Mouse (Mus musculus) lung, postnatal 10 days (tissue): ENCODE measurements around the gene Dab1.

ENCODE experiments used
- DNase-seq: peaks from one replicate; pipeline ENCODE4 v3.0.0; 2021

Dab1 gene

DNA sequence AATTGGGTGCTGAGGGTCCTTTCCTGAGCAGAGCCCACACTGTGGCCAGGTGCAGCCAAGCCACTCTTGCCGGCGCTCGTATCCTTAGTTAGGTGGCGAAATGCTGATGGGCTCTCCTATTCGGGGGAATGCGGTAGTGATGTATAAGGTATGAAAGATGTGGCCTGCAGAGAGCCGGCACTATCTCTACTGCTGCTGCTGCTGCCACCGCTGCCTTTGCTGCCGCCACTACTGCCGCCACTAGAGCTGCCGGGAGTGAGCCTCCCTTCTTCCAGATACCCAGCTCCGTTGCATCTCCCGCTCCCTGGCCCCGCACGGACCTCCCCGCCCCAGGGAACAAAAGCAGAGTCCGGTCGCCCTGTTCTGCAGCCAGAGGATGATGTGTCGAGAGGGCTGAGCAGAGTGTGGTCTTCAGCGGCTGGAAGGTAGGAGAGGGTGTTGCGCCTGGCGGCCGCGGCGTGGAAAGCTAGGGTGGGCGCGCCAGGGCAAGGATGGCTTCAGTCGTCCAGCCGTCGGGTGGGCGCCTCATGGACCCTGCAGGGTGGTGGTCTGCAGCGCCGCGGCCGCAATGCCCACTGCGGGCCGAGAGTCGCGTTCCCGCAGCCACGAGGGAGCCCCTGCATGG lies at the start of gene Dab1:
Gene Dab1 (plus strand): TSS at position 39 of the 625 bp plus-strand sequence.
- DNase-seq, result no peak

DNA sequence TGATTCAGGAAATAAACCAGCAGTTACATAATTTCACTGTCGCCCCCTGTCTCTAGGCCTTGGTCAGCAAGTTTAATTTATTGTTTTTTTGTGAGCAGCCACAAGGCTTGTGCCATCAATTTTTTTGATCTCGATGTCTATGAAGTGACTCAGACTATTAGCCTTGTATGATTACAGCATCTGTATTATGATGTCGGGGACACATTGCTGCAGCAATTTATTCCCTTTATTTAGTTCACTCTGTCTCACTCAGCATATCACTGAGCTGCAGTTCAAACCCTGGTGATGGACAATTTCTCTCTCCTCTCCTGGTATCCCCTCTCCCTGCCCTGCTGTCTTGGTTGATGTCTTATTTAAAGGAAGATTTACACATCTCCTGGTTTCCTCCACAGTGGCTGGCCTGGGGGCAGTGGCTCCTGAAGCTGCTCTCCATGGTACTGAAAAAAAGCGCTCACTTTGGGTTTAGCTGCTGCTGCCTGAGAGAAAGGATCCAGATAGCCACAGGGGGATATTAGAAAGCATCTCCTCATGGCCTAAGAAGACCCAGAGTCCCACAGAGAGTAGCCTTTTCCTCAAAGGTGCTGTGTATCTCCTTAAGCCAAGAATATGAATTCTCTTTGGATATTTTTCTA lies 47.3 kb upstream of the Dab1 start:
- peak; percentile 52 for DNase-seq

DNA sequence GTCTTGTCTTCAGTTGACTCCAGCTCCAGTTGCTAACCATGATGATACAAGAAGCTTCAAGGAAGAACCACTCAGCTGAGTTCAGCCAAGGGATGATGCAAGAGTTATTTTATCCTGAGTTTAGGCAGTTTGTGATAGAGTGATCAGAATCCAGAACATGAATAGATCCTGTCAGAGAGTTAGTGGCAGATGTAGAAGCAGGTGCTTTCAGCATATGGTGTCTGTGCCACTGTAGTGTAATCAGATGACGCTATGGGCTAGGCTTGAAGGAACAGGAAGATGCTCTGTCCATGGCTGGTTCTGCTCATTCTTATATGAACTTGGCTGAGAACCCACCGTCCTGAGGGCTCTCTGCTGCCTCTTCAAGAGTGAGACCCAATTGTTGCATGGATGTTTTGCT lies 43.6 kb upstream of the Dab1 start:
- DNase-seq, result no peak

DNA sequence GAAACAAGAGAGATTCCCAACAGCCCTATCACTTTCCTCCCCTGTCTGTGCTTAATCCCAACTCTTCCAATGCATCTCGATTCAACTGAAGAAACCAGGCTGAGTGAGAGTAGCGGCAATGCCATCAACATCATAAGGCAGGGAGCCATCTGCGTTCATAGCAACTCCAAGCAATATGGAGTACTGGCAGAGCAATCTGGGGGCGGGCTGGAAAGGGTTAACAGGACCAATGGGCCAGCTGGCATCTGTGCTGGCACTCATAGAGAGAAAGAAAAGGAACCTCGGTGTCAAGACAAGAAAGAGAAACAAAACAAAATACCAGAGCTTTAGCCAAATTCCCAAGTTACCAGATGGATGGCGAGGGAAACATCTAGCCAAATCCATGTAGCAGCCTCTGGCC lies 42.9 kb upstream of the Dab1 start:
- no peak for DNase-seq

DNA sequence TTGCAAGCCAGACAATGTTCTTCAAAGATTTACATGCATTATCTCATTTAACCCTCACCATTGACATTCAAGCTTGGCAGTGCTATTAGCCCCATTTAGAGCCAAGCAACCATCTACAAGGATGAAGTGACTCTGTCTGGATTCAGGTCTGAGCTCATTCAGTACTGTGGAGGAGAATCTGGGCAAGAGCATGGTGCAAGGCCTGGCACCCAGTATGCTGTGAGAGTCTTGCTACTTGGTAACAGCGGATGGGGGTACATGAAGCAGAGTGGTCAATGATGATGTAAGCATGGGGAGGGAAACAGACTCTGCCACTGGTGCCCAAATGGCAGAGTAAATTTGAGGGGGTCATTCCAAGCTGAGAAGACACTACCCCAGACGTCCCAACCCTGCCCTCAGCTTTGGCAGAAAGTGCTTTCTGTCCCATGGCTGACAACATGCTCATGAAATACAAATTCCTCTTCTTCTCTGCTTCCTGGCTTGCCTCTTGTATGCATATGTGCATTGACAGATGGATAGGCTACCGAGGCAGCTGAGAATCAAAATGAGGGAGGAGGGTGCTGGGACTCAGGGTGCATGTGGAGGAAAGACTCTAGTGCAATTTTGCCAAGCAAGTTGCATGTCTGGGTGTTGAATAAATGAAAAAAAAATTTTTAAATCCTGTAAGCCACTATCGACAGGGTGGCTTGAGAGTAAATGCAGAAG lies 41.9 kb upstream of the Dab1 start:
- no peak for DNase-seq

DNA sequence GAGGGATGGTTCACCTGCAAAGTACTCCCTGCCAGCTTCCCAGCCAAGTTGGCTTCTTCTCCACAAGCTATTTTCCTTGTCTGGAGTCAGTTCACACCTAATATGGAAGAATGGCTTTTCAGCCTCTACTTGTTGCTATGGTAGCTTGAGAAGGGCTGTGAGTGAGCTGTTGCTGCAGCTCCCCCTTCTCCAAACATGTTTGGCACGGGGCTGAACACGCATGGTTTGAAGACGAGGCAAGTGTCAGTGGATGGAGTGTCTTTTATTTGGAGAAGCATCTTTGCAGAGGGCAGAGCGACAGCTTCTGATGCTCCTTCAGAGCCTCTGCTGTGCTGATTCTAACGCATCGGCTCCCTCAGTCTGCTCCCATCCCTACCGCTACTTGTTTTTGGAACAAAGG lies 41.3 kb upstream of the Dab1 start:
- no peak for DNase-seq

DNA sequence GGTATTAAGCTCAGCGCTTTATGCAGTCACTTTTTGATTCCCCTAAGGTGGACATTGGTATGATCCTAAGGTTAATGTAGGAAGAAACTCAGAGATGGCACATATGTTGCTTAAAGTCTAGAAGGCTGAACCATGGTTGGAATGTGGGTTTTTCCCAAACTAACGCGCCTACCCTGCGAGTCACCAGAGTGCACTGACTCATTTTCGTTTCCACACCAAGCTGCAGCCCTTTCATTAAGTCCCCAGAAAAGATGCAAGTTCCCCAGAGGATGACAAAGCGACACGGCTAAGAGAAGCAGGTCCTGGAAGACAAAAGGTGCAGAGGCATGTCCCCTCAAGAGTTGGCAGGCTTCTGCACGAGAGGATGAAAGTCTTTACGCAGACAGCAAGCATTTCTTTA lies 39.1 kb upstream of the Dab1 start:
- DNase-seq, result no peak

DNA sequence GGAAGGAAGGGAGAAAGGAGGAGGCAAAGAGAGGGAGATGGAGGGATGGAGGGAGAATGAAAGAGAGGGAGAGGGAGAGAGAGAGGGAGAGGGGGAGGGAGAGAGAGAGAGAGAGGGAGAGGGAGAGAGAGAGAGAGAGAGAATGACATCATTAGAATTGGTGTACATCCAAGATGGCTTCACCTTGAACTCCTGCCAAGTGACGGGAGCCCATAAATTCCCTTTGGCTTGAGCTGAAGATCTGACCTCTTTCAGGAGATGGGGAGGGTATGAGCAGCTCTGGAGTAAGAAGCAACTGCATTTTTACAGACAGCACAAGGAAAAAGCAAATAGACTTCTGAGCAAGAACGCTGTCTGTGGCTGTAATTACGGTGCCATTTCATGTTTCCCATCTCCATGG lies 4.1 kb upstream of the Dab1 start:
- no peak for DNase-seq

DNA sequence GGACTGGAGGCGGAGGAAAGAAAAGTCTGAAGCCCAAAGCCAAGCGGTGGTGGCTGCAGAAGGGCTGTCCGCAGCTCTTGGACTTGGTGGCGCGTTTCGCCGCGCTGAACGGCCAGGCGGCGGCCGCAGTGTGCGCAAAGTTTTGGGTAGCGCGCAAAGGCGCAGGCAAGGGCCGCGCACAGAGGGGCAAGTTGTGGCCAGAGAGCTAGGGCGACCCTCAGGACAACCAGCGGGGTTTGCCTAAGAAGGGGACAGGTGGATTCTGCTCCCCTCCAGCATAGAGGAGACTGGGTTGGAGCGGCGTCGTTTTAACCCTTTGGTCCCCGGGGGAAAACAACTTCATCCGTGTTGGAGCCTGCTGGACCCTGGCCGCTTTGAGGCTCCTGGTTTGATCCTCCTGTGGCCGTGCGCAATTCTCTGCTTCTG lies 800 bp downstream of the Dab1 start:
- no peak for DNase-seq

DNA sequence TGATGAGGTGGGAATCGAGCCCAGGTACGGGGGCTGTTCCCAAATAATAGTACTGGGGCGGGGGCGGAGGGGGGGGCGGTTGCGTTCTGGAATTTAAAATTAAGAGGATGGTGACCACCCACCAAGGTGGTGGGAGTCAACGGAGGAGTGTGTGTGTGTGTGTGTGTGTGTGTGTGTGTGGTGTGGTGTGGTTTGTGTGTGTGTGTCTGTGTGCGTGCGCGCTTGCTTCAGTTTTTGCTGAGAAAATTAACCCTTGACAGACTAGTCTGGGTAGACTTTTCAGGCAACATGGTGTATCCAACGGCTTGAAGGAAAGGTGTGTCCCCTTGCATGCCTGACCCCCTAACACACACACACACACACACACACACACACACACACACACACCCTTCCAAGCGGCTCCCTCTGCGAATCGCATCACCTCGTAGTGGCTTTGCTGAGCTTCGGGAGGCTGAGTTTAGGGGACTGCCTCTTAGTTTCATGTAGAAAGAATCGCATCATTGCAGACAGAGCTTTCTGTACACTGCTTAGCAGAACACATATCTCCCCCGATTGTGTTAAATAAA lies 1.5 kb downstream of the Dab1 start:
- no peak for DNase-seq

DNA sequence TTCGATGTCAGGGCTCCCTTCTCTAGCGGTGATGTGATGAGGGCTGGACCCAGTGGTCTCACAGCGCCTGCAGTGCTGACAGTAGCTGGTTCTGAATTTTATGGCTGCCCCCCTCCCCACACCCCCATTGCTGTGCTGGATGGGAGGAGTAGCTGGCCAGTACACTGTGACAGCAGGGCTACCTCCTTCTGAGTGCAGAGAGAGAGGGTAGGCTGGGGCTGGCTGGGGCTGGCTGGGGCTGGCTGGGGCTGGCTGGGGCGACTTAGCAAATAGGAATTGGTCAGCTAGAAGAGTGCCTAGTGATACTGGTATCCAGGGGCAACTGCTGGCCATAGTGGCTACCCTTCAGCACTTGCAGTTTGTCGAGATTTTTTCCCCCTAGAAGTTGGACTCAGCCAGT lies 2.4 kb downstream of the Dab1 start:
- no peak for DNase-seq

DNA sequence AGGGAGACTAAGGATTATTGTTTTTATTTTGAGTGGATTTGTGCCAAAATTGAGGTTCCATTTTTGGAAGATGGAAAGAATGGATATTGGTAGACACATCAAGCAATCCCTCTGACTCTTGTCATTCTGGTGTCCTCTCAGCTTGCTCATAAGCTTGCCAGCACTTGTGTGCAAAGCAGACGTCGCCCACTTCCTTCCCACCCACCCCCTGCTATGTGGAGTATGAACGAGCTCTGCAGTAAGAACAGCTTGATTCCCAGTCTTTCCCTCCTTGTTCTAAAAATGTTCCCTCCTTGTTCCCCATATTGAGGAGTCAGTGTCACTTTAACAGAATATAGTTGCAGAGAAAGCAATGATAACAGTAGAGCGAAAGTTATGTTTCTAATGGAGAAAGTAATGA lies 11.0 kb downstream of the Dab1 start:
- DNase-seq, result no peak

DNA sequence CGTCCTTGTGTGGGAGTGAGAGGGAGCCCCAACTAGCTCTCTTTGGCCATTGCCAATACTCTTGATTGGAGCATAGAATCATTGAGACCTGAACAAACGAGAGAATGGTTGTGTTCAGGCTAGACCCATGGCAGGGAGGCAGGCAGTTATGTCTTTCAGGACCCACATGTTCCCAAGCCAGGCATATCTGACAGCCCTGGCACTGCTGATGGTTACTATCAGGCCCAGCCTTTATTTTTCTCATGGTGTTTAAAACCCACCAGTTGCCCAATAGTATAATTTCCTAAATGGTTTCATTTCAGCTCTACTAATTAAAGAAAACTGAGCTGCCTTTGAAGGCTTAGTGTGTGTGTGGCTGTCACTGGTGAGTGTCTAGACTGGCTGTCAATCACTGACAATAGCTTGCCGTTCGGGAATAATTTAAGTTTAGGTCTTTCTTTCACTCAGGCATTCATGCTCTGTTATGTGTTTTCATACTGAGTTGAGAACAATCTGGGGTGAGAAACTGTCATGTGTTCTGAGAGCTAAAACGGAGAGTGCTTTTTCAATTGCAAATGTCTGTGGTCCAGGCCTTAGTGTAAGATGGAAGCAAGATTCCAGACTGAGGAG lies 17.1 kb downstream of the Dab1 start:
- no peak for DNase-seq

DNA sequence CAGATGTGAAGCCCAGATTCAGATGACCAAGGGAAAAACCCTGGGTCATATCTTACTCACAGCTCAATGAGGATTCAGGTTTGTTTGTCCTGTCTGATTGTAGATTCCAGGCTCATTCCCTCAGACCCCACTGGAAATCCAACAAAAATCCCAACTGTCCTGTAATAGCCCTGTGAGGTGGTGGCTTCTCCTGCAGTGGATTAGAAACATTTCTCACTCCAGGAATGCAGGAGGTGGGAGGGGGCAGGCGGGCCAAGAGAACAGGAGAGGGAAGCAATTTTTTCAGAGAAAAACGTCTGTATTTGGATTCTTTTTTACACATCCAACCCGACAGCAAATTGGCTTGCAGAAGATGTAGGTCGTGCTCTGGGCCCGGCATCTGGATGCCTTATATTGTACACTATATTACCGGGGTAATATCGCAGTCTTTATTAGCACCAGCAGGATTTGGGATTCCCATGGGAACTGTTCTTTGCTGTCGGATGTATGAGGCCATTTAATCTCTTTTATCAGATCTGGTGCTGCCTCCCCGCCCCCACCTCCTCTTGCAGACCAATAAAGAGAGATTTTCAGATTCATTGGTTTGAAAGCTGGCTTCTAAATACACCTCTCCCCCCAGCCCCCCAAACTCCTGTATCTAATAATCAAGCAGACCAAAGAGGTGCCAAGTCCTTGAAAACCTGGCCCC lies 29.2 kb downstream of the Dab1 start:
- DNase-seq, result no peak

DNA sequence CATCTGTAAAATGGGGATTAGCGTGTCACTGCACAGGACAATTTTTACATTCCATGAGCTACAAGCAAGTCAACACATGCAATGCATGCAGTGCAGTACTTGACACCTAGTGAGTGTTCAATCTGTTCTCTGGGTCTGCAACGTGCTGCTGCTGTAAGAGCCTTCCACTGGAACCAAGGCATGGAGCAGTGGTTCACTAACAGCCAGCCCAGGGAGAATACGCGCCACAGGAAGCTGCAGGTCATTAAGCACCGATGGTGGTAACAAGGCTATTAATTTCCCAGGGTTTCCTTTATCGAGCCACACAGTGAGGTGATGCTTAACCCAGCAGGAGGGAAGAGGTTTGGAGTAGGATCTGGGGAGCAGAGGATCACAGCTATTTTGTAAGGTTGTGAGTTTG lies 36.6 kb downstream of the Dab1 start:
- no peak for DNase-seq

DNA sequence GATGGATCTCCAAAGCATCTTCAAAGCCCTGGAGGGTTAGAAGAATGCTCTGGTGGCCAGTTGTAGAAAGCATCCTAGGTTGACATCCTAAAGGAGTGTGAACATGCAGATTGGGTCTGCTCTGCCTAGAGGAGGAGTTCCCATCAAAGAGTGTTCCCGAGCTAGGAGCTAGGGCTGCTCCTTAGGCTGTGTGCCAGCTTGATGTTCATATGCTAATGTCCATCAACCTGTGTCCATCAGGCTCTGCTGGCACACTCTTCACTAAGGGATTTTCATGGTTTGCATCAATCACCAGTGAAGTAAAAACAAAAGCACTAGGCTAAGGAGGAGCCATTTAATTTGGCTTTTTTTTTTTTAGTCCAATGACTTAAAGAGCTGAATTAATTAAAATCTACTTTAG lies 42.2 kb downstream of the Dab1 start:
- DNase-seq, result no peak

DNA sequence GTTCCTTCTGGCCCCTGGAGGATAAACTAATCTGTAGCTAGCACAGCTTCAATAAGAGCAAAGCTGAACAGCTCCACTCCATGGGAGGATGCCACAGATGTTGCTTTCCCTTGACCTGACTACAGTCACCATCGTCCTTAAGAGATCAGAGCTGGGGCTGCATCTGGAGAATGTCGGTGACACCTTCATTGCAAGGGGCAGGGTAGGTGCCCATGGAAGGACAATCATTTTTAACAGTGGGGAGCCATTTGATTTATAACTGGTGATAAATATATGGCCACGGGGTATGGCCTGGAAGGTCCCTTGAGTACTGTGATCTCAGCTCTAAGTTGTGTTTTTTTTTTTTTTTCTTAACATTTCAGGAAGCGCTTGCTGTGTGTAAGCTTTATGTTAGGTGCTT lies 48.3 kb downstream of the Dab1 start:
- no peak for DNase-seq

DNA sequence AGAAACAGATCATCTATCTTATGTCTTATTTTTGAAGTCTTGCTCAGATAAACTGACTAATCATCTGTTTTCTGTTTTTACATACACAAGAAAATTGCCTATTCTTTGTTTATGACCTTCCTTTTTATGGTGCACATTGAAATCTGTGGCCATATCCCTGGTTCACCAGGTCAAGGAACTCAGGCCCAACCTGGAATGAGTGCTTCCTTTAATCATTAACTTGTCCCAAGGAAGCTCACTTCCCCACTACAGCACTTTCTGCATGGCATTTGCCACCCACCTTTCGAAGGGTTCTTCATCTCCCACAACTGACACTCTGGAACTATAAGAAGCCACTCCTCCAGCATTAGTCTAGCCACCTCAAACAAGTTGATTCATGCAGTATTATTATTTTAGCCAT lies 58.0 kb downstream of the Dab1 start:
- DNase-seq, result no peak

DNA sequence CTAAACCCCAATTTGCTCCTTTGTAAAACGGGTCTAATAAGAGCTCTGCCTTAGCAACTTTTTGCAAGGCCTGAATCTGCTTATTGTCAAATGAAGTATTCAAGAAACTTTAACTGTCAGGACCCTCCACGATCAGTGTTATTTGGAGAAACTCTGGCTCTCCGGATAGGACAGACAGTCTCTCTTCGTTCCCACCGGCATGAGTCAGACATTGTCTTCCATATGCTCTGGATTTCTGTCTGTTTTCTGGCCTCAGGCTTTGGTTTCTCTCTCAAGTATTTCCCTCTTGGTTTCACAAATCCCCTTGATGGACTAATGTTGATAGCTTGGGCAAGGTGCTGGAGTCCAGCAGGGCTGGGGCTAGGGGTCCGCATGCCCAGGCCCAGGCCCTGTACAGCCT lies 59.3 kb downstream of the Dab1 start:
- no peak for DNase-seq

DNA sequence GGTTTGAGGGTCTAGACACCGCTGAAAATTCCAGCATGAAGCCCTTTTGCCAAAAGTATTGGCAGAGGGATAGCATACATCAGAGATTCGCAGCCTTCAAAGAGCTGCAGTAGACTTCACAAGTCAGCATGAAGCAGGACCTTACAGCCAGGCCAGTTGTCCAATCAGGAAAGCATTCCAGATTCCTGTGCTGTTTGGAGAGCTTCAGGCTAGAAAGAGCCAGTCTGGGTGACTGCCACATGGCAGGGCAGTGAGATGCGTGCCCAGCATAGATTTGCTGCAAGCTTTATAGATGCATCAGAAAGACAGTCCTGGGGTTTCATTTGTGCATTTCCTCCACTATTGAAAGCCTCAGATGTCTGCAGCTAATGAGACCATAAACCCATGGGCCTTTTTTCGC lies 66.0 kb downstream of the Dab1 start:
- no peak for DNase-seq

DNA sequence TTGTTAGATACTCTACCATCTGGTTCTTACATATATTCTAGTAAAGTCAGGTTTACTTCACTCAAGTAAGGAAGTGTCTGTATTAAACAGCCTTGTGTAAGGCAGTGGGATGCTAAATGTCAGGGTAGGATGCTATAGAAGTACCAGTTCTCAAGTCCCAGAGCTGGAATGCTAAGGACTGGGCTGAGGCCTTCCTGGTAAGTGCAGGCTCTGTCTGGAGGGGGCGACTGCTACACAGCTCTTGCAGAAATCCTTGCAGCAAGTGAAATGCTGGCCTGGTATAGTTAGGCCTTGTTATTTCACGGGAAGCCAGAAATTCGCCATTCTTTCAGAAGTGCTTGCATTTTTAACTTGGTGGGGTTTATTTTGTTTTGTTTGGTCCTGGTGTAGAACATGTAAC lies 72.6 kb downstream of the Dab1 start:
- peak; percentile 4 for DNase-seq

DNA sequence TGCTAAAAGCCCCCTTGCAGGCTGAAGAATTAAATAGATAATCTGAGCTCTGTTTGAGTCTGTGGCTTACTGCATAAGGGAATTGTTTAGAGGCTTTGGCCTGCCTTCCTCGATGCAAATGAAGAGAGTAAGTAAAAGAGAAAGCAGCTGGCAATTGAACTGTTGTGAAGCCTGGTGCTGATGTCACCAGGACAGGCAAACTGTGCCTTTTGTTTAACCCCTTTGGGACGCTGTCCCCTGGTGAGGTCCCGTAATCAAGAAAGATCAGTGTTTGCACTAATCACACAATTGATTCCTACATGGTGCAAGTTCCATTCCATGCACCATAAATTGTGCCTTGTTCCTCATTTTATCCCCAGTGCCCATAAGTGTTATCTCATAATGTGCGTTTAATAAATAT lies 80.6 kb downstream of the Dab1 start:
- DNase-seq, result no peak

DNA sequence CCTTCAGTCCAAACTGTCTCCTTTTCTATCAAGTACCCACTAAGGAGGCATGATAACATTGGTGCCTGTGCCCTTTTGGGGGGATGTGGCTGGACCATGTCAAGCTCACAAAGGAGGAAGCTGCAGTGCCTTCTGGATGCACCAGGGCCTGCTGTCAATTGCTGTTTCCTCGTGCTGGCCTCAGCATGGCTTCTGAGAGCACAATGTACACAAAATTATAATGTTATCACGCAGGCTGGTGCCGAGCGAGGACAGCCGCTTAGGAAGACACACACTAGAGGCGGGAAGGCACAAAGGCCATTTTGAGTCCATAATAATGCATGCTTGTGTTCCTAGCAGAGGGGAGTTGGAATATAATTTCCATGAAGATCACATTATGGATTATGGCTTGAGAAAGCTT lies 81.2 kb downstream of the Dab1 start:
- DNase-seq, result no peak
